Mouse (Mus musculus): ENCODE measurements around the gene Myoz2.

- TF ChIP-seq CTCF (IDR thresholded peaks at IDR 0.05; ENCODE audit: insufficient read depth, low read length) (no peak), POLR2A (IDR thresholded peaks at IDR 0.05; ENCODE audit: borderline replicate concordance, extremely low read depth, low read depth, low read length) (no peak)
Measured at GRCm38 (mm10) chr3:123018792-123019191, 16.0 kb downstream of the Myoz2 start.

Measured in lung, adult 2 months (tissue).